Mouse (Mus musculus) megakaryocyte-erythroid progenitor cell, adult 5 weeks (primary cell): ENCODE results near the gene Cnn1. TPM values are rescaled to one million over a fixed set of nuclear protein-coding genes. Genes with fewer than 3 reads are reported as not detected.

Experiments used
- polyA plus RNA-seq: library from polyadenylated mRNA; stranded (reverse); fragments of >175 nt; gene quantifications from 2 replicates; pipeline ENCODE4 v1.2.3, GENCODE M21; 2012

The Cnn1 gene
- polyA plus RNA-seq: 0.06 TPM in 1 of 2 replicates, not detected in the other

DNA sequence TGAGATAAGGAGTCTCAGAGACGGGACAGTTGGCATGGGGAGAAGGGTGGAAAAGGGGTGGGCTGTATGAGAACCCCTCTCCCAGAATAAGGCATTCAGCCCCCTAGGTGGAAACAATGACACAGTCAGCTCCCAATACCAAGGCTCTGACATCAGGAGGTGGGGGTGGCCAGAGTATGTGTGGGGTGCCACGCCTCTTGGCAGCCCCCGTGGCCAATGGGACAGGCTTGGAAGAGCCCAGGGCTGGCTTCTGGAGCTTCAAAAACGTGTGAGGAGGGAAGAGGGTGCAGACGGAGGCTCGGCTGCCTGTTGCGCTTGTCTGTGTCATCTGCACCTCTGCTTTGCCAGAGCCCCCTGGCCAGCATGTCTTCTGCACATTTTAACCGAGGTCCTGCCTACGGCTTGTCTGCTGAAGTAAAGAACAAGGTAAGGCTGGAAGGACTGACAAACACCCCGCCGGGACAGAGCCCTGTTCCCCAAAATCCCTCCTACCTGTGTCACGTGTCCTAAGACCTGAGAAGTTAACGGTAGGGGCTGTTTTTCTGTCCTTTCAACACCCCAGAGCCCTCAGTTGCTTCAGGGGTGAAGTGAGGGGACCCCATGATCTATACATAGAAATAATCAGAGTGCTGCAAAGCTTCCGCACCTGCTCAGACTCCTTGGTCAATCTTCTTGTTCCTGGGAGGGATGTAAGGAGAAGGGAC lies at the start of gene Cnn1:
Gene Cnn1, plus strand, starts transcription at position 224 of the 704 bp plus-strand sequence.

DNA sequence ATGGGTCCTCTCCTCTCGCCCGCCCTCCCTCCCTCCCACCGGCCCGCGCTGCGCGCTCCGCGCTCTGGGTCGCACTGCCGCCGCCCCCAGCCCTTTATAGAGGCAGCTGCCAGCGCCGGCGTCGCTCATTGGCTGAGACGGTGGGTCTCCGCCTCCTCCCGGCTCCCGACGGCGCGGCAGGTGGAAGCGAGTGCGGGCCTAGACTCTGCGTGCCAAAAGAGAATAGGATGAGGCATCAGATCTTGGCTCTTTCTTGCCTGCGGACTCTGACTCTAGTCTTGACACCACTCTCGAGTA lies 47.1 kb upstream of the Cnn1 start, which contains the start of gene Elavl3:
Gene Elavl3, minus strand, starts transcription at position 66 of the 297 bp plus-strand sequence.

DNA sequence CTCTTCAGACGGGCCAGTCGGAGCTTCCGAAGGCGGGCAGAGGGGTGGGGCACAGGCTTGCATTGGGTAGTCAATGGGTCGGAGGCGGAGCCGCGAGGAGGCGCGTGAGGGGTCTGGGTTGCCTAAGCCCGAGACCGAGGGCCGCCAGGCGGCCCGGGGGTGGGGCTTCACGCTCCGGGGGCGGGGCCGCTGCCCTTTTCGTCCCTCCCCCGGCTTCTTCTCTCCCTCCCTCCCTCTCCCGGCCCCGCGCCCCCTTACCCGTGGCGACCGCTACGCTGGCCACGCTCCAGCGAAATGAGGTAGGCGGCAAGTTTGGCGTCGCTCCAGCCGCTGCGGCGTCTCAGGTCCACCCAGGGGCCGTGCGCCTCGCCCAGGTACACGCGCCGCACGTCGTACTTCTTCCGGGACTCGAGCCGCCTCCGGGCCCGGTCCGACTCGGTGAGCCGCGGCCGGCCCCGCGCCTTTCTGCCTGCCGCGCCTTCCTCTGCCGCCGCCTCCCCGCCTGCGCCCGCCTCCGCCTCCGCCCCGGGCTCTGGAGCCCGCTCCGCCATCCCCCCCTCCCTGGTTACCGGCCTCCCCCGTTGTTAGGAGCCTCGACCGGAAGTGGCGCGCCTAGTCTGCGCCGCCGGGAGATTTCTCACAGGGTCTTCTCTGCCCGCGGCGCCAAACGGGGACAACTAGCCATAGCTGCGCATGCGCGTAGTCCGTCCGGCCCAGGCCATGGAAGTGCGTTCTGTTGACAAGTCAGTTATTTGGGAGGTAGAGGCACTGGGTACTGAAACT lies 28.0 kb upstream of the Cnn1 start, which contains the start of the genes Gm49318 and Zfp653:
Gene Gm49318, minus strand, starts transcription at position 469 of the 783 bp plus-strand sequence.
Gene Zfp653, minus strand, starts transcription at position 586 of the 783 bp plus-strand sequence.

DNA sequence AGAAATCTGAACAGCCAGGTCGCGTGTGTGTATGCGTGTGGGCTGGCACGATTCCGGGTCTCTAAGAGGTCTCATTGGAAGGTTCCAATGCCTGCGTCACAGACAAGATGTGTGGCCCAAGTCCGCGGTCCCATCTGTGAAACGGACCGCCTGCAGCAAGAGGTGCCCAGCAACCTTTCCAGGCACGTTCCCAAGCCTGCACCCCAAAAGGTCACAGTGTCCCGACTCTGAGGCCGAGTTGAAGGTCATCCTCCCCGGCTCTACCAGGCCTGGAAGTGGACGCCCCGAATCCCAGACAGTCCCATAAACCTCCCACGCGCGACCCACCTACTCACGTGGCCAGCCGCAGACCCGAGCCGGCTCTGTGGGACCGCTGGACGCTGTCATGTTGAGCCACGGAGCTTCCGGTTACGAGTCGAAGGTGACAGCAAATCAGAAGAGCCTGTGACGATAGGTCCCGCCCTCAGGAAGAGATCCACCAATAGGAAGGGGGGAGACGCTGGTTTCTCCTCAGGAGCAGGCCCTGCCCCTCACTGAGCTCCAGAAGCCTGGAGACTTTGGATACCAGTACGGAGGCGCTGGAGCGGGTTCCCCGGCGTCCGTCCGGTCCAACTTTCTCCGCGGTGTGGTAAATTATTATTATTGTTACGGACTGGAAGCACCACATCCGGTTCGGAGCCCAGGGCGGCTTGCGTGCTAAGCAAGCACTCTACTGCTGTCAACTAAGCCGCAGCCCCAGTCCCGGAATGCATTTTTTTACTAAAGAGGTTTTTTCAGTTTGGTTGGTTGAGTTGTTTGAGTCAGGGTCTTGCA lies 13.8 kb upstream of the Cnn1 start, which contains the start of gene Ecsit:
Gene Ecsit, minus strand, starts transcription at position 417 of the 813 bp plus-strand sequence.

GRCm38 (mm10) chr9:22116740-22117426 lies 17.9 kb downstream of the Cnn1 start, which contains the start of gene Elof1:
Gene Elof1, minus strand, starts transcription at chr9:22117172.

DNA sequence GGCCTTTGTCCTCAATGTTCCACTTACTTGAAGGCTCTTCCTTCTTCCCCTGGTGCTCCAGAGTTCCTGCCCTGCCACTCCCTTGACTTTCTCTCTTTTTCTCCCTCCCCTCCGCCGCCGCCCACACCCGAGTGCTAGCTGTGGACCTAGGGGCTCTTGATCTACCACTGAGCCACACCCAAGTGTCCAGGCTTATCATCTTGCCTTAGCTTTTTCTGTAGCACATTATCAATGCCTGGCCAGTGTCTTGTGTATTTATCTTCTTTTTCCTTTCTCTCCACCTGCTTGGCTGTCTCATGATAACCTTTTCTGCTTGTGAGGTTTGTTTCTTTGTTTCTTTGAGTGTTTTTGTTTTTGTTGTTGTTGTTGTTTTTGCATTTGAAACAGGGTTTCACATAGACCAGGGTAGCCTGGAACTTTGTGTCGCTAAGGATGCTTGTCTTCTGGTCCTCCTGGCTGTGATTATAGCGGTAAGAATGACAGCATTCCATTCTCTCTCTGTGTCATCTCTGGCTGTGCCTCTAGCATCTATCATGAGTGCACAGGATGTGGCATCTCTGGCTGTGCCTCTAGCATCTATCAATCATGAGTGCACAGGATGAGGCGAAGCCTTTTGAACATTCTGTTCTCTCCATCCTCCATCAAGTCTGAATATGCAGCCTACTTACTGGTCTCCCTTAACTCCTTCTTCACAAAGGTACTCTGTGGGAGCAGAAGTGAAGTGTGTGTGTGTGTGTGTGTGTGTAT lies 36.8 kb downstream of the Cnn1 start, which contains the start of gene Acp5:
Gene Acp5, minus strand, starts transcription at position 68 of the 747 bp plus-strand sequence.

GRCm38 (mm10) chr9:22156497-22157245 lies 57.7 kb downstream of the Cnn1 start, which contains the start of gene Pigyl:
Gene Pigyl, plus strand, starts transcription at chr9:22156846.

Other genes with a start within 250 kb of the Cnn1 start
- gene Dock6, start 246.6 kb upstream of the Cnn1 start, polyA plus RNA-seq: 3.1 and 4.8 TPM in 2 replicates
- gene Rab3d, start 181.0 kb upstream of the Cnn1 start, polyA plus RNA-seq: 35.5 and 43.8 TPM in 2 replicates
- 0.26 and 0.54 TPM in 2 replicates for gene Ccdc159, start 171.7 kb upstream of the Cnn1 start, polyA plus RNA-seq
- gene Tmem205, start 171.7 kb upstream of the Cnn1 start, polyA plus RNA-seq: 28.8 and 33.9 TPM in 2 replicates
- gene Plppr2, start 162.2 kb upstream of the Cnn1 start, polyA plus RNA-seq: 1.9 and 2.5 TPM in 2 replicates
- 5.8 and 8.1 TPM in 2 replicates for gene Swsap1, start 143.5 kb upstream of the Cnn1 start, polyA plus RNA-seq
- 45.2 and 62.0 TPM in 2 replicates for gene Epor, start 135.7 kb upstream of the Cnn1 start, polyA plus RNA-seq
- 0.03 and 0.11 TPM in 2 replicates for gene Rgl3, start 109.8 kb upstream of the Cnn1 start, polyA plus RNA-seq
- not detected in 2 replicates for gene Ccdc151, start 96.6 kb upstream of the Cnn1 start, polyA plus RNA-seq
- gene Prkcsh, start 96.4 kb upstream of the Cnn1 start, polyA plus RNA-seq: 202 and 244 TPM in 2 replicates
- 0.02 and 0.03 TPM in 2 replicates for gene Elavl3, start 47.2 kb upstream of the Cnn1 start, polyA plus RNA-seq
- gene Gm49318, start 28.0 kb upstream of the Cnn1 start, polyA plus RNA-seq: not detected in 2 replicates
- 19.3 and 24.5 TPM in 2 replicates for gene Zfp653, start 27.8 kb upstream of the Cnn1 start, polyA plus RNA-seq
- 30.5 and 33.6 TPM in 2 replicates for gene Ecsit, start 13.8 kb upstream of the Cnn1 start, polyA plus RNA-seq
- gene Elof1, start 18.0 kb downstream of the Cnn1 start, polyA plus RNA-seq: 75.1 and 88.1 TPM in 2 replicates
- gene Acp5, start 36.5 kb downstream of the Cnn1 start, polyA plus RNA-seq: 9.1 and 11.8 TPM in 2 replicates
- gene Pigyl, start 57.6 kb downstream of the Cnn1 start, polyA plus RNA-seq: 77.0 and 80.8 TPM in 2 replicates
- gene Zfp872, start 88.9 kb downstream of the Cnn1 start, polyA plus RNA-seq: not detected in 2 replicates
- 3.2 and 4.1 TPM in 2 replicates for gene Zfp809, start 126.5 kb downstream of the Cnn1 start, polyA plus RNA-seq
- 0.05 and 0.14 TPM in 2 replicates for gene Zfp599, start 160.7 kb downstream of the Cnn1 start, polyA plus RNA-seq
- gene Zfp810, start 208.4 kb downstream of the Cnn1 start, polyA plus RNA-seq: 1.4 and 2.7 TPM in 2 replicates